Mouse (Mus musculus): ENCODE measurements around the gene Vps8. TPM values are rescaled to one million over a fixed set of nuclear protein-coding genes. Genes with fewer than 3 reads are reported as not detected.

The Vps8 gene
- total and polyA plus RNA-seq, 3 experiments = 26.2 to 50.1 (median 30.3) TPM

DNA sequence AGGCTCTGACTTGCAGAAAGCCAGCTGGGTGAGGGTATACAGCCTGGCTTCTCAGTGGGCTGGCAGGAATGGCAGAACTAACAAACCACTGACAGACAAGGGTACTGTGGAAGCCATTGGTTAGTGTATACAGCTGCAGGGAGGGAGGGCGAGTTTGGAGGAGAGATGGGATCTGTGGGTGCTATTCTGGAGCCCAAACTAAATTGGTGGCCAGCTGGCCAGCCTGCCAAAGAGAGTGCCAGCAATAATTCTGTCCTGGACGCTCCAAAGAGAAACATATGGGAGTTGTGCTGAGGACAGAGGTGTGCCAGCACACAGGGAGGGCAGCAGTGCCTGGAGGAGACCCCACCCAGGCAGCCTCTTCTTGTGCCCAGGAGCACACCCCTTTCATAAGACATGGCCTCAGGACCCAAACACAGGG, 220.7 kb downstream of the Vps8 start:
- H3K9me3 ChIP-seq (replicated peaks) = no peaks in the 10 kb centered on the region
- H3K4me3 ChIP-seq (ENCODE audit: low read depth, low read length) = no peak overlapping the region
- no peaks in the 10 kb centered on the region for H3K27me3 ChIP-seq (ENCODE audit: insufficient read depth, low read length)
- H3K36me3 ChIP-seq (replicated peaks) = peaks cover 51% of the 10 kb centered on the region
- peaks cover 16% of the 10 kb centered on the region; the same call in 1 of the 2 replicates for H3K4me1 ChIP-seq (ENCODE audit: insufficient read depth, low read depth, low read length)
- TF ChIP-seq TAL1 (conservative IDR thresholded peaks at IDR 0.05; ENCODE audit: low read depth, low read length) (no peak), GATA2 (IDR thresholded peaks at IDR 0.05; ENCODE audit: borderline replicate concordance, low read depth, low read length) (no peak), CTCF (IDR thresholded peaks at IDR 0.05; ENCODE audit: low read depth, low read length) (no peak)
- ATAC-seq (ENCODE audit: extremely low read depth, insufficient number of reproducible peaks, low FRiP score, poor library complexity, severe bottlenecking) (no peak), DNase-seq (ENCODE audit: low spot score) (no peak)

GRCm38 (mm10) chr16:21644066-21644561, 221.2 kb downstream of the Vps8 start:
- Histone ChIP-seq H3K4me1 (ENCODE audit: insufficient read depth, low read depth, low read length) (peaks cover 16% of the 10 kb centered on the region; the same call in 1 of the 2 replicates), H3K27me3 (ENCODE audit: insufficient read depth, low read length) (no peaks in the 10 kb centered on the region; the same call in 1 of the 2 replicates), H3K4me3 (ENCODE audit: low read depth, low read length) (no peak overlapping the region), H3K36me3 (replicated peaks) (peaks cover 51% of the 10 kb centered on the region), H3K9me3 (replicated peaks) (no peaks in the 10 kb centered on the region)
- no peak for ATAC-seq (ENCODE audit: extremely low read depth, insufficient number of reproducible peaks, low FRiP score, poor library complexity, severe bottlenecking)
- no peak for DNase-seq (ENCODE audit: low spot score)
- no peak for TF ChIP-seq TAL1 (conservative IDR thresholded peaks at IDR 0.05; ENCODE audit: low read depth, low read length)
- TF ChIP-seq GATA2 (IDR thresholded peaks at IDR 0.05; ENCODE audit: borderline replicate concordance, low read depth, low read length) = no peak
- no peak for TF ChIP-seq POLR2AphosphoS5 (IDR thresholded peaks at IDR 0.05; ENCODE audit: insufficient replicate concordance, low read depth, low read length)
- TF ChIP-seq CTCF (IDR thresholded peaks at IDR 0.05; ENCODE audit: low read depth, low read length) = no peak
- no peak for TF ChIP-seq GATA1 (IDR thresholded peaks at IDR 0.05; ENCODE audit: borderline replicate concordance, low read length)

GRCm38 (mm10) chr16:21644574-21644973, 221.7 kb downstream of the Vps8 start:
- H3K4me1 ChIP-seq (ENCODE audit: insufficient read depth, low read depth, low read length) = peaks cover 16% of the 10 kb centered on the region; the same call in 1 of the 2 replicates
- no peak for TF ChIP-seq GATA2 (IDR thresholded peaks at IDR 0.05; ENCODE audit: borderline replicate concordance, low read depth, low read length)
- no peak for TF ChIP-seq POLR2AphosphoS5 (IDR thresholded peaks at IDR 0.05; ENCODE audit: insufficient replicate concordance, low read depth, low read length)
- TF ChIP-seq GATA1 (IDR thresholded peaks at IDR 0.05; ENCODE audit: borderline replicate concordance, low read length) = no peak
- TF ChIP-seq CTCF (IDR thresholded peaks at IDR 0.05; ENCODE audit: low read depth, low read length) = no peak
- TF ChIP-seq TAL1 (conservative IDR thresholded peaks at IDR 0.05; ENCODE audit: low read depth, low read length) = no peak
- ATAC-seq (ENCODE audit: extremely low read depth, insufficient number of reproducible peaks, low FRiP score, poor library complexity, severe bottlenecking) (no peak), DNase-seq (ENCODE audit: low spot score) (no peak)
- H3K9me3 ChIP-seq (replicated peaks) = no peaks in the 10 kb centered on the region
- no peak overlapping the region for H3K4me3 ChIP-seq (ENCODE audit: low read depth, low read length)
- H3K36me3 ChIP-seq (replicated peaks) = peaks cover 50% of the 10 kb centered on the region
- H3K27me3 ChIP-seq (ENCODE audit: insufficient read depth, low read length) = no peaks in the 10 kb centered on the region; the same call in 1 of the 2 replicates

- Histone ChIP-seq H3K27me3 (ENCODE audit: insufficient read depth, low read length) (no peaks in the 10 kb centered on the region; the same call in 1 of the 2 replicates), H3K9me3 (replicated peaks) (no peaks in the 10 kb centered on the region), H3K4me3 (ENCODE audit: low read depth, low read length) (no peak overlapping the region), H3K36me3 (replicated peaks) (peaks cover 44% of the 10 kb centered on the region), H3K4me1 (ENCODE audit: insufficient read depth, low read depth, low read length) (peaks cover 14% of the 10 kb centered on the region; the same call in 1 of the 2 replicates)
- ATAC-seq (ENCODE audit: extremely low read depth, insufficient number of reproducible peaks, low FRiP score, poor library complexity, severe bottlenecking) (no peak), DNase-seq (ENCODE audit: low spot score) (no peak)
- TF ChIP-seq GATA2 (IDR thresholded peaks at IDR 0.05; ENCODE audit: borderline replicate concordance, low read depth, low read length) = no peak
- no peak for TF ChIP-seq CTCF (IDR thresholded peaks at IDR 0.05; ENCODE audit: low read depth, low read length)
- no peak for TF ChIP-seq TAL1 (conservative IDR thresholded peaks at IDR 0.05; ENCODE audit: low read depth, low read length)
- no peak for TF ChIP-seq GATA1 (IDR thresholded peaks at IDR 0.05; ENCODE audit: borderline replicate concordance, low read length)
- TF ChIP-seq POLR2AphosphoS5 (IDR thresholded peaks at IDR 0.05; ENCODE audit: insufficient replicate concordance, low read depth, low read length) = no peak
Observed at GRCm38 (mm10) chr16:21645915-21646314, 223.0 kb downstream of the Vps8 start.

- peaks cover 11% of the 10 kb centered on the region; the same call in 1 of the 2 replicates for H3K4me1 ChIP-seq (ENCODE audit: insufficient read depth, low read depth, low read length)
Observed at GRCm38 (mm10) chr16:21646496-21646895, 223.6 kb downstream of the Vps8 start.

DNA sequence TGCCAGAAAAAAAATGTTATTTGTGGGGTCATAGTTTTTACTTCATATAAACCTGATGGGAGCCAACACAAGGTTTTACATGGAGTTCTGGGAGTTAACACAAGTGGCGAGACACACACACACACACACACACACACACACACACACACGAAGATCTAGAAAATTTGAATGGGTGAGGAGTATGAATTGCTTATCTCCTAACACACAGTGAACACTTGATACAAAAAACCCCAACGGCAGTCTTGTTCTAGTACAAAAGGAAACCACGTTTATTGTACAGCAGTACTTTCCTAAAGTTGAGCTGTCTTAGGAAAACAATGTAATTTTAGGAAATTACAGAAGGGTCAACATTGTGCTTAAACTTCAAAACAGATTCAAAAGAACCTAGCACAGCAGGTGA, 225.9 kb downstream of the Vps8 start:
- no peak for TF ChIP-seq CTCF (IDR thresholded peaks at IDR 0.05; ENCODE audit: low read depth, low read length)
- TF ChIP-seq POLR2AphosphoS5 (IDR thresholded peaks at IDR 0.05; ENCODE audit: insufficient replicate concordance, low read depth, low read length) = no peak
- TF ChIP-seq GATA1 (IDR thresholded peaks at IDR 0.05; ENCODE audit: borderline replicate concordance, low read length) = no peak
- TF ChIP-seq TAL1 (conservative IDR thresholded peaks at IDR 0.05; ENCODE audit: low read depth, low read length) = no peak
- TF ChIP-seq GATA2 (IDR thresholded peaks at IDR 0.05; ENCODE audit: borderline replicate concordance, low read depth, low read length) = no peak
- DNase-seq (ENCODE audit: low spot score) = no peak
- peaks cover 3% of the 10 kb centered on the region; the same call in 1 of the 2 replicates for H3K27me3 ChIP-seq (ENCODE audit: insufficient read depth, low read length)
- H3K9me3 ChIP-seq (replicated peaks) = no peaks in the 10 kb centered on the region
- no peak overlapping the region for H3K4me3 ChIP-seq (ENCODE audit: low read depth, low read length)
- ATAC-seq (ENCODE audit: extremely low read depth, insufficient number of reproducible peaks, low FRiP score, poor library complexity, severe bottlenecking) = no peak
- H3K36me3 ChIP-seq (replicated peaks) = peaks cover 15% of the 10 kb centered on the region
- H3K4me1 ChIP-seq (ENCODE audit: insufficient read depth, low read depth, low read length) = peaks cover 3% of the 10 kb centered on the region; the same call in 1 of the 2 replicates

More at GRCm38 (mm10) chr16:21646496-21646895, 223.6 kb downstream of the Vps8 start:
- Histone ChIP-seq H3K36me3 (replicated peaks) (peaks cover 38% of the 10 kb centered on the region), H3K9me3 (replicated peaks) (no peaks in the 10 kb centered on the region), H3K27me3 (ENCODE audit: insufficient read depth, low read length) (peaks cover 3% of the 10 kb centered on the region; the same call in 1 of the 2 replicates), H3K4me3 (ENCODE audit: low read depth, low read length) (no peak overlapping the region)
- TF ChIP-seq POLR2AphosphoS5 (IDR thresholded peaks at IDR 0.05; ENCODE audit: insufficient replicate concordance, low read depth, low read length) = no peak
- DNase-seq (ENCODE audit: low spot score) (no peak), ATAC-seq (ENCODE audit: extremely low read depth, insufficient number of reproducible peaks, low FRiP score, poor library complexity, severe bottlenecking) (no peak)
